Mouse (Mus musculus) forebrain, embryonic 13.5 days (tissue): ENCODE data around the gene Gm44790. TPM values are rescaled to one million over a fixed set of nuclear protein-coding genes. Genes with fewer than 3 reads are reported as not detected.

ENCODE experiments used
- ATAC-seq: fragments of 200-750 bp; cut with Nextera tagmentation; 2 replicates; pipeline ENCODE4 v1.8.0; 2017
- H3K27ac ChIP-seq: fragments of 300-500 bp; sonication (generic); 2 replicates; pipeline ENCODE4 v1.5.1; 2015; ENCODE audit warnings: inconsistent platforms, mild to moderate bottlenecking, moderate library complexity
- H3K27me3 ChIP-seq: fragments of 300-500 bp; sonication (generic); 2 replicates; pipeline ENCODE4 v1.6.1; 2015; ENCODE audit warnings: mild to moderate bottlenecking, inconsistent platforms
- H3K36me3 ChIP-seq: fragments of 300-500 bp; sonication (generic); 2 replicates; pipeline ENCODE4 v1.6.1; 2015; ENCODE audit warnings: mild to moderate bottlenecking, inconsistent platforms; ENCODE audit not compliant: poor library complexity, severe bottlenecking
- H3K4me1 ChIP-seq: fragments of 300-500 bp; sonication (generic); 2 replicates; pipeline ENCODE4 v1.6.1; 2015; ENCODE audit warnings: inconsistent platforms
- H3K4me2 ChIP-seq: fragments of 300-500 bp; sonication (generic); 2 replicates; pipeline ENCODE4 v1.6.1; 2015; ENCODE audit warnings: inconsistent platforms, mild to moderate bottlenecking, moderate library complexity
- H3K4me3 ChIP-seq: fragments of 300-500 bp; sonication (generic); 2 replicates; pipeline ENCODE4 v1.5.1; 2015; ENCODE audit warnings: mild to moderate bottlenecking, inconsistent platforms
- H3K9ac ChIP-seq: fragments of 300-500 bp; sonication (generic); 2 replicates; pipeline ENCODE4 v1.6.1; 2015; ENCODE audit warnings: mild to moderate bottlenecking, inconsistent platforms
- H3K9me3 ChIP-seq: fragments of 300-500 bp; sonication (generic); replicated peaks from 2 replicates; pipeline ENCODE4 v1.6.1; 2016; ENCODE audit warnings: inconsistent platforms
- WGBS: fragments of 180-500 bp; shearing (Covaris S2); methylation state at CpG from one replicate; pipeline ENCODE4 v1.1.7; 2015; 5-methylcytosine and 5-hydroxymethylcytosine counted together
- polyA plus RNA-seq: library from polyadenylated mRNA; unstranded; fragments of >200 nt; fragmentation: Nextera tagmentation; extraction: Ambion mirVana; gene quantifications from 2 replicates; pipeline ENCODE4 v1.2.1, GENCODE M21; 2015

Gene Gm44790
- polyA plus RNA-seq, 1 experiment from 2014 or later: 0.35 TPM

GRCm38 (mm10) chr6:86446927-86447568 is 20.6 kb downstream of the Gm44790 start:
- no peak overlapping the region for H3K4me2 ChIP-seq
- H3K27ac ChIP-seq: no peak overlapping the region
- H3K27me3 ChIP-seq: no peaks in the 10 kb centered on the region
- H3K9me3 ChIP-seq: no peaks in the 10 kb centered on the region
- 84% methylated on average over 1 of the region's 1 CpGs for WGBS
- no peak overlapping the region for H3K4me3 ChIP-seq
- H3K4me1 ChIP-seq: no peaks in the 10 kb centered on the region
- H3K9ac ChIP-seq: no peak overlapping the region
- H3K36me3 ChIP-seq: peaks cover 74% of the 10 kb centered on the region
- ATAC-seq: no peak

DNA sequence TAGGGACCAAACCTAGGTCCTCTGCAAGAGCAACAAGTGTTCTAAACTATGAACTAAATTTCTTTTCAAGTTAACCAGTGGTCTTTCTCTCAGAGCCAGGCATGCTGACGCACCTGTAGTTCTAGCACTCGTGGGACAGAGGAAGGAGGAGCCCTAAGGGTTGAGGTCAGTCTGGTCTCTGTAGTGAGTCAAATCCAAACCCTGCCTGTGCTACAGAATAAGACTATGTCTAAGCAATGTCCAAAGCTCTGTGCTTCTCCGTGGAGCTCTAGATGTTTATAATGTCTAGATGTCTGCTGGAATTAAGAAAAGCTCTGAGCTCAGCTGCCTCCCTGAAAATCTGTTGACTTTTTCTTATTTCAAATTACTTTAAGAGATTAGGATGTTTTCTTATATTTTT is 30.3 kb downstream of the Gm44790 start:
- Histone ChIP-seq H3K36me3 (peaks cover 78% of the 10 kb centered on the region), H3K4me3 (no peak overlapping the region), H3K27me3 (no peaks in the 10 kb centered on the region), H3K9ac (no peak overlapping the region), H3K9me3 (no peaks in the 10 kb centered on the region), H3K4me2 (no peak overlapping the region), H3K4me1 (no peaks in the 10 kb centered on the region), H3K27ac (no peak overlapping the region)
- WGBS: 92% methylated on average over 3 of the region's 3 CpGs
- no peak for ATAC-seq

DNA sequence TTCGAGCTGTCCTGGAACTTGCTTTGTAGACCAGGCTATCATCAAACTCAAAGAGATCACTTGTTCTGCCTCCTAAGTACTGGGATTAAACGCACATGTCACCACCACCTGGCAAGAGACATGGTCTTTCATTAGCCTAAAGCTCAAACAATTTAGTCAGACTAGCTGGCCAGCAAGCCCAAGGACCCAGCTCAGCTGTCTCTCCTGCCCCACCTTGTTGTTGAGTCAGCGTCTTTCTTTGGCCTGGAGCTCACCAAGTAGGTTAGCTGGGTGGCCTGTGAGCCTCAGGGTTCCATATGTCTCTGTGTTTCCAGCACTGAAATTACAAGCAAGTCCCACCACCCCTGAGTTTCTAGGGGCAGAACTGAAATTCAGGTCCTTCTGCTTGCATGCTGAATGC is 36.6 kb downstream of the Gm44790 start:
- ATAC-seq: no peak
- Histone ChIP-seq H3K4me2 (no peak overlapping the region), H3K9ac (no peak overlapping the region), H3K4me1 (no peaks in the 10 kb centered on the region), H3K36me3 (peaks cover 82% of the 10 kb centered on the region), H3K27me3 (no peaks in the 10 kb centered on the region), H3K9me3 (no peaks in the 10 kb centered on the region), H3K4me3 (no peak overlapping the region), H3K27ac (no peak overlapping the region)
- 90% methylated on average over 3 of the region's 3 CpGs for WGBS

DNA sequence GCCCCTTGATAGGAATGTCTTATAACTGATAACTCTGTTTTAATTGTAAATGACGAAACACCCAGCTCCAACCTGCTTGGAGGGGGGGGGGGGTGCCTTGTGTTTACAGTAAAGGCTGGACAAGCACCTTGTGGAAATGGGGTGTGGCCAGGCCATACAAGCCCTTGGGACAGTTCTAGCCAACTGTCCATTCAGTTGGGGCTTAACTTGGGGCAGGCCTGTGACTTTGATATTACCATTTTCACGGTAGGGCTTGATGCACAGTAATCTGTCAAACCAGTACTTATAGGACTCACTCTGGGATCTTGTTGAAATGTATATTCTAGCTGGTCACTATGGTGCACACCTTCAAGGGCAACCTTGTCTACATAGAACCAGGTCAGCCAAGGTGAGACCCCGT is 44.9 kb downstream of the Gm44790 start:
- peak overlapping the region; percentile 95 for H3K27ac ChIP-seq
- H3K4me2 ChIP-seq: peak overlapping the region; percentile 63
- H3K36me3 ChIP-seq: peaks cover 29% of the 10 kb centered on the region
- no peaks in the 10 kb centered on the region for H3K9me3 ChIP-seq
- WGBS: 91% methylated on average over 3 of the region's 3 CpGs
- H3K27me3 ChIP-seq: no peaks in the 10 kb centered on the region
- peak overlapping the region; percentile 34; the same call in 1 of the 2 replicates for H3K4me3 ChIP-seq
- ATAC-seq: 0 out of 2 replicates have a peak, but pooled peaks have one; percentile 0
- peak overlapping the region; percentile 61 for H3K9ac ChIP-seq
- peaks cover 17% of the 10 kb centered on the region for H3K4me1 ChIP-seq

GRCm38 (mm10) chr6:86471760-86472099 is 45.3 kb downstream of the Gm44790 start:
- H3K27me3 ChIP-seq: no peaks in the 10 kb centered on the region
- peak overlapping the region; percentile 61 for H3K9ac ChIP-seq
- 23% methylated on average over 9 of the region's 9 CpGs for WGBS
- H3K36me3 ChIP-seq: peaks cover 25% of the 10 kb centered on the region
- H3K4me3 ChIP-seq: peak overlapping the region; percentile 34
- peak overlapping the region; percentile 95 for H3K27ac ChIP-seq
- H3K9me3 ChIP-seq: no peaks in the 10 kb centered on the region
- ATAC-seq: peak; percentile 52
- H3K4me1 ChIP-seq: peaks cover 17% of the 10 kb centered on the region
- peak overlapping the region; percentile 63 for H3K4me2 ChIP-seq

- no peaks in the 10 kb centered on the region for H3K27me3 ChIP-seq
These were observed 45.9 kb downstream of the Gm44790 start for GRCm38 (mm10) chr6:86472100-86472955.

DNA sequence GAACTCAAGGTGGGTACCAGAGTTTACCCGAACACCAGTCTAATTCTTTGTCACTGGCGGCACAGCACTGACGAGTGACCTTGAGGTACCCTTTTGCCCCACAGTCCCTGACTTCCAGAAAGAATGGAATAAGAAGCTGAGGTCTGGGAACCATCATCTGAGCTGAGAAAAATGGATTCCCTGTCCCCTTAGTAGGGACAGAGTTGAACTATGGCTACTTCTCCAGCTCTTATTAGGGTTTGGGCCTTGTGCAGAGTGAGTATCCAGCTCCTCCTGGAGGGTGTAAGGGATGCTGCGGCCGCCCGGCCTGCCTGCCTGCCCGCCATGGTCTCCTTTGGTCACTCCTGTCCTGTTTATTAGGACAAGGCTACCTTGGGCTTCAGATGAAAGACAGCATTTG is 46.6 kb downstream of the Gm44790 start:
- Histone ChIP-seq H3K36me3 (peaks cover 19% of the 10 kb centered on the region; the same call in 1 of the 2 replicates), H3K4me1 (peaks cover 17% of the 10 kb centered on the region)
- ATAC-seq: peak; percentile 0; the same call in 1 of the 2 replicates

More at GRCm38 (mm10) chr6:86472100-86472955, 45.9 kb downstream of the Gm44790 start:
- no peaks in the 10 kb centered on the region for H3K9me3 ChIP-seq
- peak overlapping the region; percentile 61 for H3K9ac ChIP-seq
- peak overlapping the region; percentile 34 for H3K4me3 ChIP-seq
- H3K27ac ChIP-seq: peak overlapping the region; percentile 95
- H3K36me3 ChIP-seq: peaks cover 21% of the 10 kb centered on the region; the same call in 1 of the 2 replicates
- H3K4me1 ChIP-seq: peaks cover 17% of the 10 kb centered on the region
- under 1% methylated on average over 55 of the region's 56 CpGs for WGBS
- peak overlapping the region; percentile 63 for H3K4me2 ChIP-seq
- peak; percentile 96 for ATAC-seq

DNA sequence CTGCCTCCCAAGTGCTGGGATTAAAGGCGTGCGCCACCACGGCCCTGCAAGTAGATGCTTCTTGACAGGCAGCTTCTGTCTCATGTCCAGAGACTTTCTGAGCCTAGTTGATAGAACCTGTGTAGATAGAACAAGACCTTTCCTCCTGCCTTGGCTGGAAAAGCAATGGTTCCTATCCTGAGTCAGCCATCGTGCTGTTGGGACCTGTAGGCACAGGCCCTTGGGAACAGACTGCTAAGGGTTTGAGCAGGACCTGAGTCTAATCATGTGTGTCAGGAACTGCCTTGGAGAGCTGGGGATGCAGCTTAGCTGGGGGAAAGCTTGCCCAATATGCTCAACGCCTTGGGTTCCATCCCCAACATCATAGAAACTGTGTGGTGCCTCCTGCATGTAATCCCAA is 47.6 kb downstream of the Gm44790 start:
- 98% methylated on average over 5 of the region's 5 CpGs for WGBS
- Histone ChIP-seq H3K4me2 (no peak overlapping the region), H3K27ac (no peak overlapping the region), H3K36me3 (peaks cover 14% of the 10 kb centered on the region; the same call in 1 of the 2 replicates), H3K27me3 (no peaks in the 10 kb centered on the region), H3K9me3 (no peaks in the 10 kb centered on the region), H3K9ac (no peak overlapping the region), H3K4me1 (peaks cover 17% of the 10 kb centered on the region), H3K4me3 (no peak overlapping the region)
- no peak for ATAC-seq

More for the DNA sequence above, 46.6 kb downstream of the Gm44790 start:
- Histone ChIP-seq H3K27me3 (no peaks in the 10 kb centered on the region), H3K4me2 (peak overlapping the region; percentile 63), H3K27ac (peak overlapping the region; percentile 95), H3K4me3 (peak overlapping the region; percentile 34), H3K9ac (peak overlapping the region; percentile 61), H3K9me3 (no peaks in the 10 kb centered on the region)
- WGBS: 49% methylated on average over 7 of the region's 7 CpGs

- Histone ChIP-seq H3K27ac (no peak overlapping the region), H3K4me2 (no peak overlapping the region), H3K9me3 (no peaks in the 10 kb centered on the region), H3K36me3 (peaks cover 7% of the 10 kb centered on the region; the same call in 1 of the 2 replicates), H3K4me3 (no peak overlapping the region), H3K9ac (no peak overlapping the region), H3K4me1 (peaks cover 17% of the 10 kb centered on the region), H3K27me3 (no peaks in the 10 kb centered on the region)
- ATAC-seq: no peak
These were observed 48.3 kb downstream of the Gm44790 start for GRCm38 (mm10) chr6:86474646-86475181.

DNA sequence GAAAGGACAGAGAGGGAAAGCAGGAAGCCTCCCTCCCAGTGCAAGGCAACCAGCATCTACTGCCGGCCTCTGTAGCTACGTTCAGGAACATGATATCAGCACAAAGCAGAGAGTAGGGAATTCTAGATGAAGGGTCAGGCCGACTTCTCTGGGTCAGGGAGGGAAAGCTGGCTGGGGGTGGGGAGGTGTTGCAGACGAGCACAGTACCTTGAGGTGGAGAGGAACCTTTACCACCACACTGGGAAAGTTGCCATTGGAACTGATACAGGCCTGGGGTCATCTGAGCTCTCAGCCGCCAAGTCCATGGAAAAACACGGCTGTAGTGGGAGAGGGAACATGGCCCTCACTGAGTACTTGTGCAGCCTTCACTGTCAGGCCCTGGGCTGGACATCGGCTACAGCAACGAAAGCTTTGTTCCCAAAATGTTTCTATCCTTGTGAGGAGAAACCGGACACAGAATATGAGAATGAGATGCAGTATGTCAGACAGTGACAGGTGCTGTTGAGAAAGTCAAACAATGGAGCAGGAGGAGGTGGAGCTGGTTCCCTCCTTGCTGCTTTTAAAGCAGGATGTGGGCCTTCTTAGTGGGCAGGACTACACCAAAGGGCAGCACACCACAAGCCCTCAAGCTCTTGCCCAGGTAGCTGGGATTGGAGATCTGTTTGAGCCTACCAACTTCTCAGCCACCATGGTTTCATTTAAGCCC is 49.2 kb downstream of the Gm44790 start:
- WGBS: 88% methylated on average over 9 of the region's 9 CpGs
- H3K27me3 ChIP-seq: no peaks in the 10 kb centered on the region
- no peaks in the 10 kb centered on the region for H3K9me3 ChIP-seq
- no peak overlapping the region for H3K9ac ChIP-seq
- H3K4me2 ChIP-seq: no peak overlapping the region
- H3K36me3 ChIP-seq: no peaks in the 10 kb centered on the region
- H3K4me3 ChIP-seq: no peak overlapping the region
- H3K27ac ChIP-seq: no peak overlapping the region
- peaks cover 20% of the 10 kb centered on the region for H3K4me1 ChIP-seq
- no peak for ATAC-seq

DNA sequence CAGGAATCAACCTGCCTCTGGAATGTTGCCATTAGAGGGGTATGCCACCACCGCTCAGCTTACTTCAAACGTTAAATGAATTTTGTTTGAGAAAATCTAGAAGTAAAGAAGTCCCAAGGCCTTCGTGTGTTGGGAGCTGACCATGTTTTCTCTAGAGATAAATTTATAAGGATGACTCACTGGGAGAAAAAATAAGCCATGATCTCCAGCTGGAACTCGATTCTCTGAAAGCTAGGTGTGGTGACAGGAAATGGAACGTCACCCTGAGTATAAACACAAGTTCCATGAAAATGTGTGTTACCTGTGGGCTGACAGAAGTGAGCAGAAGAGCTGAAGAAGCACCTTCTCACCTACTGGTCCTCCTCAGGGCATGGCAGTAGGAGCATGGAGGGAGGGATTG is 50.5 kb downstream of the Gm44790 start:
- Histone ChIP-seq H3K4me3 (no peak overlapping the region), H3K4me2 (no peak overlapping the region), H3K9me3 (no peaks in the 10 kb centered on the region), H3K9ac (no peak overlapping the region), H3K36me3 (no peaks in the 10 kb centered on the region), H3K4me1 (peaks cover 16% of the 10 kb centered on the region), H3K27ac (no peak overlapping the region), H3K27me3 (no peaks in the 10 kb centered on the region)
- no peak for ATAC-seq
- 87% methylated on average over 5 of the region's 5 CpGs for WGBS
